ENCODE assay signal across 8 mouse cellular contexts in the genomic region with DNA sequence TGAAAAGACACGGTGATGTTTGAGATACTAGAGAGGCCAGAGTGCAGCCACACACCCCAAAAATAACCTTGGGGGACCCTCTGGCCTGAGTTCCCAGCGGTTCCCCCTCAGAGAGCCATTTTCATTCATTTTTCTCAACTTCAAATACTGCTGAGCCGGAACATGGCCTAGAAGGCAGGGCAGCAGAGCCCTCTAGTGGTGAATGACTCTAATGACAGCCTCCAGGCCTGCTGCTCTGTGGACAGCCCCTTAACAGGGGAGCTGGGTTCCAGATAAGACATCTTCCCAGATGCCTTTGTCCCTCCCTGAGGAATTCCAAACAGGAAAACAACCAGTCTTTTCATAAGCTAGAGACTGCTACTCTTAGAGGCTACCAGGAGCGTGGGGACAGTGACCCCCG. TPM values are rescaled to one million over a fixed set of nuclear protein-coding genes. Genes with fewer than 3 reads are reported as not detected.
DNase-seq lines count a peak whose midpoint lies in the region; ATAC-seq and TF ChIP-seq lines count a peak whose summit lies in the region.

No protein-coding gene starts in this region.

- TF ChIP-seq CTCF in G1E (IDR thresholded peaks at IDR 0.05; ENCODE audit: low read depth, low read length), result peak; percentile 83
- peak; percentile 95 for TF ChIP-seq CTCF in heart, postnatal 0 days (IDR thresholded peaks at IDR 0.05; ENCODE audit: low read depth)
- peak; percentile 88; the same call in 1 of the 2 replicates for TF ChIP-seq CTCF in spleen, adult 2 months (IDR thresholded peaks at IDR 0.05; ENCODE audit: extremely low read depth, insufficient read depth, insufficient read length, insufficient replicate concordance)

- no peak overlapping the region for H3K4me2 ChIP-seq in heart, postnatal 0 days (ENCODE audit: low read depth, low read length)

- no peaks in the 10 kb centered on the region for H3K27me3 ChIP-seq in G1E (ENCODE audit: insufficient read depth, low read length)
- H3K27me3 ChIP-seq in heart, postnatal 0 days (ENCODE audit: control insufficient read depth, insufficient read depth, low read length), result no peaks in the 10 kb centered on the region
- H3K27me3 ChIP-seq in midbrain, embryonic 10.5 days (ENCODE audit: low read depth, poor library complexity, severe bottlenecking), result peaks cover 39% of the 10 kb centered on the region
- no peaks in the 10 kb centered on the region for H3K27me3 ChIP-seq in spleen, adult 2 months (ENCODE audit: control insufficient read depth, insufficient read depth, low read length)

- no peak for TF ChIP-seq EP300 in heart, postnatal 0 days (IDR thresholded peaks at IDR 0.05; ENCODE audit: low read depth)

- no peak overlapping the region for H3K4me3 ChIP-seq in G1E (ENCODE audit: low read depth, low read length)
- H3K4me3 ChIP-seq in heart, postnatal 0 days (ENCODE audit: low read depth, low read length), result no peak overlapping the region
- no peak overlapping the region for H3K4me3 ChIP-seq in midbrain, embryonic 10.5 days
- no peak overlapping the region for H3K4me3 ChIP-seq in spleen, adult 2 months (ENCODE audit: extremely low read depth, insufficient read depth, insufficient read length)

- H3K36me3 ChIP-seq in G1E (replicated peaks), result peaks cover 93% of the 10 kb centered on the region
- H3K36me3 ChIP-seq in heart, postnatal 0 days (replicated peaks; ENCODE audit: control insufficient read depth, insufficient read depth, low read length), result no peaks in the 10 kb centered on the region
- H3K36me3 ChIP-seq in midbrain, embryonic 10.5 days, result peaks cover 18% of the 10 kb centered on the region
- H3K36me3 ChIP-seq in spleen, adult 2 months (ENCODE audit: control insufficient read depth, insufficient read depth, low read length), result peaks cover 11% of the 10 kb centered on the region

- peak; percentile 38 for DNase-seq in adrenal gland, adult 2 months
- DNase-seq in adrenal gland, adult 8-10 months, result no peak
- DNase-seq in G1E (ENCODE audit: low spot score), result peak; percentile 68
- DNase-seq in cerebellum, postnatal 14 days, result peak; percentile 67 to 77
- DNase-seq in heart, postnatal 0 days (ENCODE audit: low spot score), result peak; percentile 60
- DNase-seq in kidney, postnatal 4 days, result peak; percentile 53 to 67
- DNase-seq in midbrain, embryonic 10.5 days (ENCODE audit: low spot score), result peak; percentile 70
- peak; percentile 32 to 35 for DNase-seq in spleen, adult 2 months (ENCODE audit: low read depth in 1 of 2, low spot score in 2 of 2)

- no peak overlapping the region for H3K27ac ChIP-seq in heart, postnatal 0 days (ENCODE audit: low read depth)
- H3K27ac ChIP-seq in midbrain, embryonic 10.5 days (replicated peaks), result 0 out of 2 replicates have a peak overlapping the region, but pooled peaks have one; percentile 23
- no peak overlapping the region for H3K27ac ChIP-seq in spleen, adult 2 months (ENCODE audit: insufficient read depth, low read length)

- no peaks in the 10 kb centered on the region for H3K9me3 ChIP-seq in G1E (replicated peaks)
- H3K9me3 ChIP-seq in heart, postnatal 0 days (replicated peaks; ENCODE audit: control insufficient read depth, low read length), result no peaks in the 10 kb centered on the region
- H3K9me3 ChIP-seq in midbrain, embryonic 10.5 days (replicated peaks), result no peaks in the 10 kb centered on the region

- no peak overlapping the region for H3K9ac ChIP-seq in heart, postnatal 0 days (replicated peaks; ENCODE audit: low read depth, low read length)

- 21% methylated on average over 5 of the region's 5 CpGs for WGBS in heart, postnatal 0 days
- 26% methylated on average over 5 of the region's 5 CpGs for WGBS in midbrain, embryonic 10.5 days
- WGBS in spleen, adult 2 months, result 48% methylated on average over 5 of the region's 5 CpGs

- no peak for ATAC-seq in G1E (ENCODE audit: extremely low read depth, insufficient number of reproducible peaks, low FRiP score, poor library complexity, severe bottlenecking)
- peak; percentile 64; the same call in 1 of the 2 replicates for ATAC-seq in heart, postnatal 0 days (ENCODE audit: insufficient read depth, low read depth)

- peaks cover 15% of the 10 kb centered on the region for H3K4me1 ChIP-seq in G1E (ENCODE audit: insufficient read depth, low read depth, low read length)
- H3K4me1 ChIP-seq in heart, postnatal 0 days (ENCODE audit: control insufficient read depth, insufficient read depth), result no peaks in the 10 kb centered on the region
- peaks cover 51% of the 10 kb centered on the region for H3K4me1 ChIP-seq in midbrain, embryonic 10.5 days
- H3K4me1 ChIP-seq in spleen, adult 2 months (ENCODE audit: control insufficient read depth, insufficient read depth, insufficient read length), result no peaks in the 10 kb centered on the region

- TF ChIP-seq POLR2A in spleen, adult 2 months (IDR thresholded peaks at IDR 0.05; ENCODE audit: low read depth, low read length), result no peak

RNA-seq across cellular contexts. Expression of a gene that starts 23.1 kb away (rescaled TPM):
- 10 to 100 TPM; 55.8 to 55.9 TPM for total RNA-seq in adrenal gland, adult 2 months (2021)
- polyA plus RNA-seq in adrenal gland, adult 2 months (2012; rRNA removed), result 77.8 and 86.8 TPM in 2 replicates
- 10 to 100 TPM; 51.1 to 63.4 (median 59.3) TPM for total RNA-seq in adrenal gland, adult 8-10 months (2022)
- total RNA-seq in G1E (2014; fragmentation: Nextera tagmentation), result 4.6 and 7.1 TPM in 2 replicates
- total RNA-seq in G1E (2017), result 43.4 and 70.0 TPM in 2 replicates
- polyA plus RNA-seq in G1E (2012), result 57.0 and 88.5 TPM in 2 replicates
- 16.8 and 28.7 TPM in 2 replicates for total RNA-seq in heart, postnatal 0 days (2014; rRNA removed; ENCODE audit: low replicate concordance)
- 8.2 and 8.3 TPM in 2 replicates for polyA plus RNA-seq in heart, postnatal 0 days (2015; fragmentation: Nextera tagmentation; extraction: Ambion mirVana)
- 7.2 TPM in 2 replicates for polyA plus RNA-seq in midbrain, embryonic 10.5 days (2016; fragmentation: Nextera tagmentation; extraction: Ambion mirVana)
- polyA plus RNA-seq in spleen, adult 2 months (2012; rRNA removed), result 16.5 and 24.1 TPM in 2 replicates

RNA-seq across cellular contexts. Expression of a gene that starts 54.3 kb away (rescaled TPM):
- total RNA-seq in adrenal gland, adult 2 months (2021), result 10 to 100 TPM in 1 of 2 experiments, 1 to 10 TPM in 1; 7.7 to 18.8 TPM
- polyA plus RNA-seq in adrenal gland, adult 2 months (2012; rRNA removed), result 23.8 and 35.6 TPM in 2 replicates
- total RNA-seq in adrenal gland, adult 8-10 months (2022), result 10 to 100 TPM; 10.5 to 28.1 (median 17.4) TPM
- total RNA-seq in G1E (2014; fragmentation: Nextera tagmentation) (not detected in 2 replicates), G1E (2017) (0.12 TPM in 1 of 2 replicates, not detected in the other)
- polyA plus RNA-seq in G1E (2012), result not detected in 2 replicates
- total RNA-seq in heart, postnatal 0 days (2014; rRNA removed; ENCODE audit: low replicate concordance), result 2.0 TPM in 1 of 2 replicates, not detected in the other
- 2.7 and 3.3 TPM in 2 replicates for polyA plus RNA-seq in heart, postnatal 0 days (2015; fragmentation: Nextera tagmentation; extraction: Ambion mirVana)
- 0.15 TPM in 1 of 2 replicates, not detected in the other for polyA plus RNA-seq in midbrain, embryonic 10.5 days (2016; fragmentation: Nextera tagmentation; extraction: Ambion mirVana)
- polyA plus RNA-seq in spleen, adult 2 months (2012; rRNA removed), result not detected in 2 replicates
